ENCODE assay signal across 7 mouse cellular contexts in the genomic region with DNA sequence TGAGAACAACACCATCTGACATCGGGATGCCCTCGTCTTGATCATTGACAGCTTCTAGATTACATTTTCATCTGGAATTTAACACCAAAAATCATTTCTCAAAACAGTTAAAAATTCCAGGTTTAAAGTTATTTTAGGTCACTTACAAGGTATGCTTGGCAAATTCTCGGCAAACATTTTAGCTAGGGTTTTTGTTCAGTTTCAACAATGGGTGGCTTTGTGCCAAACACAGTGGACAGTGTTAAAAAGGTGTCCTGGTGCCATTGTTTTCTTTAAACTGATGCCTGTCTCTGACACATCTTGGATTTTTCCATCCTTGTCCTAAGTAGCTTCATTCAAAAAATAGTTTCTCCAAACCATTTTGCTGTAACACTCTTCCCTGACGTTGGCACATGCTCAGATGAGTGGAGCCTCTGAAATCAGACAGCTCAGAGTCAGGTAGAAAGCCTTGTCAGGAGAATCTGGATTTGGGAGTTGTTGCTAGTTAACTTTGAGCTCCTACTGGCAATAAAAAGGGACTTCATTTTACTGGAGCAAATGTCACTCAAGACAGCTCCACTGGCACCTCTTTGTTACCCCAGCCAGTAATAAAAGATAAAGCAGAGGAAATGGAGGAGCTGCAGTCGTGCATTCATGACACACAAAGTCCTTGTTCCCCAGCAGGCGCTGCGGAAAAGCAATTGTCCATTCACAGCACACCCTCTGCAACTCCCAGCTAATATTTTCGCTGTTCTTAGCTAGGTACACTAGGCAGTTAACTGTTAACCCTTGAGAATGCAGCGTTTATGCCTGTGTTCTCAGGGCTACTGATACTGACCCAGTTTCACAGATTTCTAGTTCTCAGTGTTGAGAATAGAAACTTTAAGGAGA. TPM values are rescaled to one million over a fixed set of nuclear protein-coding genes. Genes with fewer than 3 reads are reported as not detected.
DNase-seq lines count a peak whose midpoint lies in the region; ATAC-seq and TF ChIP-seq lines count a peak whose summit lies in the region.

No protein-coding gene starts in this region.

- 38% methylated on average over 9 of the region's 9 CpGs for WGBS in heart, embryonic 16.5 days
- WGBS in neural tube, embryonic 13.5 days: 27% methylated on average over 9 of the region's 9 CpGs

- H3K4me3 ChIP-seq in bone marrow macrophage, adult 2 months (ENCODE audit: insufficient read depth, low read length): 0 out of 2 replicates have a peak overlapping the region, but pooled peaks have one; percentile 0
- H3K4me3 ChIP-seq in heart, embryonic 16.5 days (ENCODE audit: low read length): peak overlapping the region; percentile 53
- H3K4me3 ChIP-seq in neural tube, embryonic 13.5 days: peak overlapping the region; percentile 6

- peak; percentile 49 for DNase-seq in kidney, postnatal 14 days
- no peak for DNase-seq in urinary bladder, postnatal 14 days (ENCODE audit: low spot score)
- no peak for DNase-seq in ovary, postnatal 14 days (ENCODE audit: low spot score)

- ATAC-seq in common myeloid progenitor, adult 5-6 weeks (replicated peaks; ENCODE audit: low read depth, poor library complexity, severe bottlenecking): 0 out of 2 replicates have a peak, but pooled peaks have one; percentile 13
- peak; percentile 58; the same call in 1 of the 2 replicates for ATAC-seq in heart, embryonic 16.5 days (replicated peaks; ENCODE audit: extremely low read depth, insufficient read depth, low FRiP score)
- peak; percentile 10; the same call in 1 of the 2 replicates for ATAC-seq in neural tube, embryonic 13.5 days (ENCODE audit: low read depth)

- no peak for TF ChIP-seq CTCF in bone marrow macrophage, adult 2 months (IDR thresholded peaks at IDR 0.05; ENCODE audit: low read depth, low read length)

- TF ChIP-seq POLR2A in bone marrow macrophage, adult 2 months (IDR thresholded peaks at IDR 0.05; ENCODE audit: borderline replicate concordance, low read depth, low read length): no peak

- H3K27ac ChIP-seq in bone marrow macrophage, adult 2 months (ENCODE audit: insufficient read depth, low read depth, low read length): no peak overlapping the region
- peak overlapping the region; percentile 79 for H3K27ac ChIP-seq in heart, embryonic 16.5 days (ENCODE audit: low read length)
- peak overlapping the region; percentile 33 for H3K27ac ChIP-seq in neural tube, embryonic 13.5 days (replicated peaks)

- H3K27me3 ChIP-seq in heart, embryonic 16.5 days (ENCODE audit: control insufficient read depth, insufficient read depth, low read length): no peaks in the 10 kb centered on the region
- H3K27me3 ChIP-seq in neural tube, embryonic 13.5 days: peaks cover 3% of the 10 kb centered on the region; the same call in 1 of the 2 replicates

- H3K9ac ChIP-seq in heart, embryonic 16.5 days (ENCODE audit: low read length): peak overlapping the region; percentile 54
- H3K9ac ChIP-seq in neural tube, embryonic 13.5 days: peak overlapping the region; percentile 43; the same call in 1 of the 2 replicates

- H3K36me3 ChIP-seq in heart, embryonic 16.5 days (ENCODE audit: control insufficient read depth, insufficient read depth): no peaks in the 10 kb centered on the region
- H3K36me3 ChIP-seq in neural tube, embryonic 13.5 days: no peaks in the 10 kb centered on the region

- H3K4me1 ChIP-seq in bone marrow macrophage, adult 2 months (ENCODE audit: control insufficient read depth, insufficient read depth, low read length): peaks cover 13% of the 10 kb centered on the region
- peaks cover 17% of the 10 kb centered on the region for H3K4me1 ChIP-seq in heart, embryonic 16.5 days (ENCODE audit: control insufficient read depth, insufficient read depth, low read length)
- H3K4me1 ChIP-seq in neural tube, embryonic 13.5 days (replicated peaks): peaks cover 29% of the 10 kb centered on the region

- no peaks in the 10 kb centered on the region for H3K9me3 ChIP-seq in heart, embryonic 16.5 days (replicated peaks; ENCODE audit: control insufficient read depth, low read length)
- no peaks in the 10 kb centered on the region for H3K9me3 ChIP-seq in neural tube, embryonic 13.5 days

- H3K4me2 ChIP-seq in heart, embryonic 16.5 days (ENCODE audit: low read depth, low read length): peak overlapping the region; percentile 65
- H3K4me2 ChIP-seq in neural tube, embryonic 13.5 days: peak overlapping the region; percentile 57

RNA-seq across cellular contexts. Expression of gene Pde7b, which starts 2.0 kb away (rescaled TPM):
- polyA plus RNA-seq in bone marrow macrophage, adult 2 months (2012; ENCODE audit: insufficient read depth, insufficient read length, missing spikeins): 12.9 and 14.4 TPM in 2 replicates
- 1.6 TPM in 2 replicates for total RNA-seq in common myeloid progenitor, adult 5-6 weeks (2017)
- 4.0 and 4.9 TPM in 2 replicates for polyA plus RNA-seq in heart, embryonic 16.5 days (2015; fragmentation: Nextera tagmentation; extraction: Ambion mirVana)
- 2.0 and 3.5 TPM in 2 replicates for polyA plus RNA-seq in neural tube, embryonic 13.5 days (2015; fragmentation: Nextera tagmentation; extraction: Ambion mirVana)

Comparison
In these comparisons a context has a peak if more than half of its experiments do, and no peak if none do; other contexts are left out.
1. H3K4me3 ChIP-seq: peak in every context shown above with its lines; median percentile 53 in heart, embryonic 16.5 days; 6 in neural tube, embryonic 13.5 days; 0 in bone marrow macrophage, adult 2 months.